Comparison of ENCODE assay signal across 24 mouse cellular contexts in the genomic region with DNA sequence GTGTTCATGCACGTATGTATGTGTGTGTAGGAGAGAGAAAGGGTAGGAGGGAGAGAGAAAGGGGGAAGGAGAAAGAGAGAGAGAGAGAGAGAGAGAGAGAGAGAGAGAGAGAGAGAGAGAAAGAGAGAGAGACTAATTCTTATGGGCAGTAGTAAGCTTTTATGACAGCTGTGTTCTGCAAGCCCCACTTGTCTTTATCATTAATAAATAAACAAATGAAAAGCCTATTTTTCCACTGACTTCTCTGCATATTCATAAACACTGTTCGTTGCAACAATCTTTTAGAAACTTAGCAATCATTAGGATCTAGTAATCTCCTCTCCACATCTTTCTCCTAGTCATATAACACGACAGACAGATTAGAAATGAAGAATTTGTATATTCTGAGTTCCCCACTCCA.
"Had no signal": no experiment of that assay in that cellular context is flagged by ENCODE, and none has a peak within 500 bp of the region (broad histone marks: within the 10 kb centered on the region; RNA-seq: fewer than 3 reads in every experiment).

No protein-coding gene starts in this region.

- H3K4me2 ChIP-seq: heart, embryonic 12.5 days; hindbrain, embryonic 12.5 days; hindbrain, embryonic 14.5 days; intestine, embryonic 15.5 days; limb, embryonic 12.5 days had no signal

- ATAC-seq: hindbrain, embryonic 16.5 days; inflammation-experienced regulatory T-cells, adult 6 months; intestine, embryonic 15.5 days; intestine, postnatal 0 days had no signal

- H3K27ac ChIP-seq: gastrocnemius, adult 2 months; heart, embryonic 10.5 days; hindbrain, embryonic 10.5 days; hindbrain, embryonic 12.5 days; hindbrain, embryonic 14.5 days; intestine, embryonic 15.5 days; layer of hippocampus, adult 2 months; left cerebral cortex, adult 2 months; limb, embryonic 10.5 days; limb, embryonic 12.5 days had no signal

- H3K36me3 ChIP-seq: heart, embryonic 10.5 days; heart, embryonic 12.5 days; hindbrain, embryonic 10.5 days; hindbrain, embryonic 12.5 days; intestine, embryonic 15.5 days; limb, embryonic 10.5 days; limb, embryonic 12.5 days had no signal

- H3K4me1 ChIP-seq: heart, embryonic 10.5 days; heart, embryonic 12.5 days; hindbrain, embryonic 10.5 days; hindbrain, embryonic 12.5 days; intestine, embryonic 15.5 days; limb, embryonic 10.5 days; limb, embryonic 12.5 days had no signal

- H3K4me3 ChIP-seq: gastrocnemius, adult 2 months; heart, embryonic 10.5 days; heart, embryonic 12.5 days; hindbrain, embryonic 10.5 days; hindbrain, embryonic 12.5 days; intestine, embryonic 15.5 days; layer of hippocampus, adult 2 months; left cerebral cortex, adult 2 months; limb, embryonic 10.5 days; limb, embryonic 12.5 days had no signal

- DNase-seq: gastrocnemius, adult 2 months; gastrocnemius, postnatal 10 days; gastrocnemius, postnatal 25 days; heart, adult 18-20 months; heart, postnatal 10 days; heart, postnatal 4 days; kidney, adult 18-20 months; kidney, adult 8-10 months; kidney, postnatal 10 days; kidney, postnatal 25 days; kidney, postnatal 4 days had no signal

- H3K9me3 ChIP-seq: heart, embryonic 10.5 days; heart, embryonic 12.5 days; hindbrain, embryonic 10.5 days; hindbrain, embryonic 12.5 days; intestine, embryonic 15.5 days; limb, embryonic 10.5 days; limb, embryonic 12.5 days had no signal

- H3K9ac ChIP-seq: heart, embryonic 12.5 days; hindbrain, embryonic 12.5 days; hindbrain, embryonic 14.5 days; intestine, embryonic 15.5 days; limb, embryonic 12.5 days had no signal

- H3K27me3 ChIP-seq: heart, embryonic 12.5 days; hindbrain, embryonic 12.5 days; intestine, embryonic 15.5 days; limb, embryonic 12.5 days had no signal
